ENCODE assay signal across 13 mouse cellular contexts in the genomic region with DNA sequence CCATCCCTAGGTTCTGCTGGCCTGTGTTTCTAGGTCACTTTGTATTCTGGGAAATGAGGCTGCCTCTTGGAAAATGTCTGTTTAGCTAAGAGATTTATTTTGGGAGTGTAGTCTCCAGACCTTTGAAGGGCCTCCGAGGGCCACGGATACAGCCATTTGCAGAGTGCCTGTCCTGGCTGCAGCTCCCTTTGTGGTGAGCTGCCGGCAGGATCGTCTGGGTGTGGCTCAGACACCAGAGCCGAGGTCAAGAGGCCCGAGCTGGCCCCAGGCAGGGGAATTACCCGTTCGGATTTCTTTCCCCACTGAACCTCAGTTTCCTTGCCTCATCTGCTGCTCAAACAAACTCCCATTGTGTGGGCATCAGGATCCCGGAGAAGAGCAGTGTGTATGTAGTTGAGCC. TPM values are rescaled to one million over a fixed set of nuclear protein-coding genes. Genes with fewer than 3 reads are reported as not detected.
DNase-seq lines count a peak whose midpoint lies in the region; ATAC-seq and TF ChIP-seq lines count a peak whose summit lies in the region.
"Had no signal": no experiment of that assay in that cellular context is flagged by ENCODE, and none has a peak within 500 bp of the region (broad histone marks: within the 10 kb centered on the region; RNA-seq: fewer than 3 reads in every experiment).

No protein-coding gene starts in this region.

- H3K79me2 ChIP-seq in myocyte (ENCODE audit: control insufficient read depth, insufficient read depth): no peaks in the 10 kb centered on the region

- H3ac ChIP-seq in myocyte (ENCODE audit: control insufficient read depth, insufficient read length): no peak overlapping the region

- no peak overlapping the region for H3K4me3 ChIP-seq in forebrain, embryonic 10.5 days
- no peak overlapping the region for H3K4me3 ChIP-seq in forebrain, embryonic 14.5 days (ENCODE audit: low read depth, low read length)
- no peak overlapping the region for H3K4me3 ChIP-seq in lung, postnatal 0 days (ENCODE audit: low read depth, low read length)
- H3K4me3 ChIP-seq in embryonic facial prominence, embryonic 13.5 days: no peak overlapping the region
- H3K4me3 ChIP-seq in myocyte: no peak overlapping the region

- TF ChIP-seq POLR2A in myocyte (IDR thresholded peaks at IDR 0.05; ENCODE audit: insufficient read length, low read depth): no peak

- no peak for TF ChIP-seq CTCF in lung, postnatal 0 days (IDR thresholded peaks at IDR 0.05)

- WGBS in forebrain, embryonic 10.5 days: 29% methylated on average over 9 of the region's 9 CpGs
- 43% methylated on average over 9 of the region's 9 CpGs for WGBS in forebrain, embryonic 14.5 days
- WGBS in lung, postnatal 0 days: 16% methylated on average over 9 of the region's 9 CpGs
- WGBS in embryonic facial prominence, embryonic 13.5 days: 8% methylated on average over 9 of the region's 9 CpGs

- no peak for TF ChIP-seq EP300 in lung, postnatal 0 days (IDR thresholded peaks at IDR 0.05)

- H3K4me1 ChIP-seq in forebrain, embryonic 10.5 days: peaks cover 54% of the 10 kb centered on the region
- H3K4me1 ChIP-seq in forebrain, embryonic 14.5 days (ENCODE audit: control insufficient read depth, insufficient read depth, low read length): no peaks in the 10 kb centered on the region
- peaks cover 3% of the 10 kb centered on the region; the same call in 1 of the 2 replicates for H3K4me1 ChIP-seq in lung, postnatal 0 days (ENCODE audit: insufficient read depth, low read depth, low read length)
- peaks cover 10% of the 10 kb centered on the region for H3K4me1 ChIP-seq in embryonic facial prominence, embryonic 13.5 days

- H3K36me3 ChIP-seq in forebrain, embryonic 10.5 days (replicated peaks): no peaks in the 10 kb centered on the region
- no peaks in the 10 kb centered on the region for H3K36me3 ChIP-seq in forebrain, embryonic 14.5 days (ENCODE audit: control insufficient read depth, insufficient read depth, low read length)
- no peaks in the 10 kb centered on the region for H3K36me3 ChIP-seq in lung, postnatal 0 days (ENCODE audit: insufficient read depth, low read length)
- H3K36me3 ChIP-seq in embryonic facial prominence, embryonic 13.5 days: no peaks in the 10 kb centered on the region
- H3K36me3 ChIP-seq in myocyte (ENCODE audit: control insufficient read depth, insufficient read depth): no peaks in the 10 kb centered on the region

- H3K27ac ChIP-seq in forebrain, embryonic 10.5 days: peak overlapping the region; percentile 72
- no peak overlapping the region for H3K27ac ChIP-seq in forebrain, embryonic 14.5 days (ENCODE audit: low read depth, low read length)
- H3K27ac ChIP-seq in lung, postnatal 0 days (ENCODE audit: low read length): no peak overlapping the region
- peak overlapping the region; percentile 13 for H3K27ac ChIP-seq in embryonic facial prominence, embryonic 13.5 days

- intact Hi-C loops in left cerebral cortex, postnatal 36 days (cut with DNase I): no loop called here

- H3K9ac ChIP-seq in forebrain, embryonic 14.5 days (ENCODE audit: low read length): no peak overlapping the region
- no peak overlapping the region for H3K9ac ChIP-seq in lung, postnatal 0 days (replicated peaks; ENCODE audit: low read depth)
- no peak overlapping the region for H3K9ac ChIP-seq in embryonic facial prominence, embryonic 13.5 days

- no peaks in the 10 kb centered on the region for H3K9me3 ChIP-seq in forebrain, embryonic 10.5 days
- no peaks in the 10 kb centered on the region for H3K9me3 ChIP-seq in forebrain, embryonic 14.5 days (replicated peaks; ENCODE audit: control insufficient read depth, low read length)
- H3K9me3 ChIP-seq in lung, postnatal 0 days (ENCODE audit: low read length): no peaks in the 10 kb centered on the region
- no peaks in the 10 kb centered on the region for H3K9me3 ChIP-seq in embryonic facial prominence, embryonic 13.5 days

- ATAC-seq in forebrain, embryonic 14.5 days: no peak
- no peak for ATAC-seq in lung, postnatal 0 days
- ATAC-seq in embryonic facial prominence, embryonic 13.5 days (ENCODE audit: insufficient number of reproducible peaks, insufficient read depth, low FRiP score, low TSS enrichment, low read depth): no peak
- ATAC-seq: forebrain, embryonic 16.5 days; Patski had no signal

- H3K27me3 ChIP-seq in forebrain, embryonic 10.5 days (ENCODE audit: poor library complexity, severe bottlenecking): no peaks in the 10 kb centered on the region
- H3K27me3 ChIP-seq in forebrain, embryonic 14.5 days (replicated peaks; ENCODE audit: control insufficient read depth, insufficient read depth, low read length): no peaks in the 10 kb centered on the region
- H3K27me3 ChIP-seq in lung, postnatal 0 days (replicated peaks; ENCODE audit: insufficient read depth, low read length): no peaks in the 10 kb centered on the region
- H3K27me3 ChIP-seq in embryonic facial prominence, embryonic 13.5 days: no peaks in the 10 kb centered on the region
- H3K27me3 ChIP-seq in myocyte (ENCODE audit: control insufficient read depth, insufficient read depth, insufficient read length): no peaks in the 10 kb centered on the region
- H3K27me3 ChIP-seq: Patski had no signal

- no peak for DNase-seq in forebrain, embryonic 10.5 days (ENCODE audit: extremely low spot score, low spot score)
- DNase-seq in forebrain, embryonic 14.5 days (ENCODE audit: low spot score): no peak
- DNase-seq in lung, postnatal 0 days (ENCODE audit: low spot score): peak; percentile 22
- no peak for DNase-seq in lung, postnatal 14 days
- DNase-seq in left cerebral cortex, postnatal 36 days (ENCODE audit: low spot score in 2 of 2): no peak
- DNase-seq in layer of hippocampus, postnatal 25 days (ENCODE audit: extremely low spot score in 1 of 2, low spot score in 1 of 2): no peak
- DNase-seq: layer of hippocampus, postnatal 36 days; thymus, adult 18-20 months had no signal

- H3K4me2 ChIP-seq in forebrain, embryonic 14.5 days (ENCODE audit: low read length): no peak overlapping the region
- no peak overlapping the region for H3K4me2 ChIP-seq in lung, postnatal 0 days (replicated peaks; ENCODE audit: low read depth, low read length)
- H3K4me2 ChIP-seq in embryonic facial prominence, embryonic 13.5 days: no peak overlapping the region
- peak overlapping the region; percentile 57 for H3K4me2 ChIP-seq in myocyte (ENCODE audit: low read depth)

TF ChIP-seq in myocyte, 11 proteins besides CTCF, POLR2A, EP300 and RAD21:
- TF ChIP-seq TCF3 (IDR thresholded peaks at IDR 0.05; ENCODE audit: insufficient read length, low read depth): no peak
- TF ChIP-seq E2F4 (IDR thresholded peaks at IDR 0.05; ENCODE audit: insufficient read depth): no peak
- no peak for TF ChIP-seq USF1 (IDR thresholded peaks at IDR 0.05; ENCODE audit: low read depth)
- no peak for TF ChIP-seq MAX (IDR thresholded peaks at IDR 0.05; ENCODE audit: low read depth)
- no peak for TF ChIP-seq SRF (IDR thresholded peaks at IDR 0.05; ENCODE audit: control insufficient read depth, insufficient read length, low read depth)
- TF ChIP-seq MYOD1 (IDR thresholded peaks at IDR 0.05; ENCODE audit: control insufficient read depth in 1 of 3, insufficient read length in 2 of 3, low read depth in 2 of 3): no peak
- no peak for TF ChIP-seq CEBPB (IDR thresholded peaks at IDR 0.05; ENCODE audit: insufficient read depth, poor library complexity, severe bottlenecking)
- TF ChIP-seq POLR2AphosphoS2 (IDR thresholded peaks at IDR 0.05; ENCODE audit: insufficient read length, low read depth): no peak
- TF ChIP-seq TCF12 (IDR thresholded peaks at IDR 0.05; ENCODE audit: insufficient read depth, poor library complexity, severe bottlenecking): no peak
- TF ChIP-seq MYOG (IDR thresholded peaks at IDR 0.05; ENCODE audit: control insufficient read depth in 1 of 3, insufficient read depth in 1 of 3, insufficient read length in 2 of 3, low read depth in 2 of 3): no peak
- TF ChIP-seq REST (IDR thresholded peaks at IDR 0.05; ENCODE audit: insufficient read depth, insufficient read length): no peak

RNA-seq across cellular contexts. Expression of gene Crispld2, which starts 43.9 kb away (rescaled TPM):
- polyA plus RNA-seq in forebrain, embryonic 10.5 days (2016; fragmentation: Nextera tagmentation; extraction: Ambion mirVana): 2.4 and 2.5 TPM in 2 replicates
- 0.79 and 0.95 TPM in 2 replicates for polyA plus RNA-seq in forebrain, embryonic 14.5 days (2014; fragmentation: Nextera tagmentation; extraction: Ambion mirVana)
- 9.7 and 16.8 TPM in 2 replicates for polyA plus RNA-seq in lung, postnatal 0 days (2015; fragmentation: Nextera tagmentation; extraction: Ambion mirVana)
- polyA plus RNA-seq in embryonic facial prominence, embryonic 13.5 days (2015; fragmentation: Nextera tagmentation; extraction: Ambion mirVana): 6.9 and 7.8 TPM in 2 replicates
- polyA plus RNA-seq in myocyte (2012; fragmentation: generic; extraction: Trizol): 0.07 TPM
- total RNA-seq in left cerebral cortex, postnatal 36 days (2021): 1 to 10 TPM; 1.9 to 2.8 TPM
- 1 to 10 TPM; 1.4 to 2.1 TPM for total RNA-seq in layer of hippocampus, postnatal 25 days (2021)
- total RNA-seq: monocyte, adult 5-6 weeks had no signal

Comparison
In these comparisons a context has a peak if more than half of its experiments do, and no peak if none do; other contexts are left out.
1. H3K27ac ChIP-seq: peak in forebrain, embryonic 10.5 days (single experiment) and embryonic facial prominence, embryonic 13.5 days (single experiment); none in forebrain, embryonic 14.5 days (single experiment) and lung, postnatal 0 days (single experiment).